Mouse (Mus musculus) liver, embryonic 14.5 days (tissue): Measurements from ENCODE around the gene Sapcd2.

Source experiments
- CTCF ChIP-seq: IDR thresholded peaks from 2 replicates; pipeline ENCODE4 v1.5.1; 2016; ENCODE audit warnings: antibody characterized with exemption, low read depth, control low read depth
- EP300 ChIP-seq: IDR thresholded peaks from 2 replicates; pipeline ENCODE4 v1.6.1; 2016; ENCODE audit warnings: antibody characterized with exemption, low read depth

GRCm38 (mm10) chr2:25426721-25427191 is 54.6 kb downstream of the Sapcd2 start:
- TF ChIP-seq CTCF = peak; percentile 95
- no peak for TF ChIP-seq EP300
